Mouse (Mus musculus) thymus, adult 2 months (tissue): ENCODE measurements at regions not wholly inside any gene's neighbourhood (a gene's known extent, or its start where the extent isn't known, plus 50 kb on each side); places are given as distances from the start of the nearest gene placed in this dataset.

Experiments used
- DNase-seq: peaks from one replicate; pipeline ENCODE4 v3.0.0; 2021
- H3K27ac ChIP-seq: fragments of 200-500 bp; 2 replicates; pipeline ENCODE4 v1.5.1; 2012; ENCODE audit warnings: low read length, control low read depth; ENCODE audit not compliant: control insufficient read depth, insufficient read depth
- H3K27me3 ChIP-seq: fragments of 200-500 bp; 2 replicates; pipeline ENCODE4 v1.6.1; 2012; ENCODE audit warnings: mild to moderate bottlenecking, low read length, moderate library complexity, mixed read lengths; ENCODE audit not compliant: control insufficient read depth, insufficient read depth
- H3K36me3 ChIP-seq: fragments of 200-500 bp; 2 replicates; pipeline ENCODE4 v1.6.1; 2012; ENCODE audit warnings: mild to moderate bottlenecking, low read length, moderate library complexity; ENCODE audit not compliant: control insufficient read depth, insufficient read depth
- H3K4me1 ChIP-seq: fragments of 200-500 bp; replicated peaks from 2 replicates; pipeline ENCODE4 v1.6.1; 2012; ENCODE audit warnings: low read length; ENCODE audit not compliant: control insufficient read depth, insufficient read depth
- H3K4me3 ChIP-seq: fragments of 200-500 bp; 2 replicates; pipeline ENCODE4 v1.5.1; 2012; ENCODE audit warnings: mild to moderate bottlenecking, low read length, control low read depth, moderate library complexity; ENCODE audit not compliant: control insufficient read depth, insufficient read depth
- CTCF ChIP-seq: fragments of 200-500 bp; IDR thresholded peaks from 2 replicates; pipeline ENCODE4 v1.5.1; 2012; ENCODE audit warnings: mild to moderate bottlenecking, control low read depth, low read length, moderate library complexity, borderline replicate concordance; ENCODE audit not compliant: control insufficient read depth, poor library complexity, insufficient read depth; ENCODE audit errors: extremely low read depth
- POLR2A ChIP-seq: fragments of 200-500 bp; IDR thresholded peaks from 2 replicates; pipeline ENCODE4 v1.6.1; 2012; ENCODE audit warnings: mild to moderate bottlenecking, low read length, control low read depth, moderate library complexity; ENCODE audit not compliant: control insufficient read depth, poor library complexity, insufficient read depth; ENCODE audit errors: extremely low read depth
- WGBS: fragments of 180-500 bp; shearing (Covaris S2); methylation state at CpG from one replicate; pipeline ENCODE4 v1.1.7; 2018; 5-methylcytosine and 5-hydroxymethylcytosine counted together

DNA sequence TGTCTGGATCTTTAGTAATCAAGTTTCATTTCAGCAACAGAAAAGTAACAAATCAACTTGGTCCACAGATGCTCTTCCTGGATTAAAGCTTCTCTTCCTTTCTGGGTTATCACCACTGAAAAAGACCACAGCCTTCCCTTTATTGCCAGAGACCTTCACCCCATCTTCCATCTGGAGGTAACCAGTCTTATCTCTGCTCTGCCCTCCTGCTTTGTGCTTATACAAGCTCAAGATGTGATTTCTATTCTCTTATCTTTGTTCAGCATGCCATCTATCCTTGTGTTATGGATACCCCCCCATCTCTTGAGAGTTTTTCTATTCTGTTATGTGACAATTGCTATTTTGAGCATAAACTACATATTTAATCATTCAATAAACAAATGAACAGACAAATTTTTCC is 734.5 kb upstream of the Tbl1xr1 start:
- H3K27ac ChIP-seq, result no peak overlapping the region
- H3K4me1 ChIP-seq, result no peaks in the 10 kb centered on the region
- H3K27me3 ChIP-seq, result no peaks in the 10 kb centered on the region
- H3K36me3 ChIP-seq, result no peaks in the 10 kb centered on the region
- TF ChIP-seq CTCF, result no peak
- no peak for TF ChIP-seq POLR2A
- no peak overlapping the region for H3K4me3 ChIP-seq
- no peak for DNase-seq

DNA sequence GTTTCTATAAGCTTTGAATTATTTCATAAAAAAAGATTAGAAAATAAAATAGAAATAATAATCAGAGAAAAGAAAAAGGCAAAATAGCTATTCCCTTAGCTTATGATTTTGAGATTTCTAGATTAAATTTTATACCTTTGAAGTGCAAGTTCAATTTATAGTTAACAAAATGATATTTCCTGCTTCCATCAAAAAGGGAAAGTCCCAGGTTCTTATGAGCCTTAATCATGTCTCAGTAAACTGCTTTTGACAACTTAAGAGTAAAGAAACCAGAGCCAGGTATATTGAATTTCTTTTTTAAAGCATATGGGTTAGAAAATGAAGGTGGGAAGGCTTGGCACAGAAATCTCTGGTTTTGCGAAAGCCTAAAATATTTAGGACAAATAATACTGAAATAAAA is 733.4 kb upstream of the Tbl1xr1 start:
- H3K27ac ChIP-seq, result no peak overlapping the region
- TF ChIP-seq CTCF (no peak), POLR2A (no peak)
- WGBS, result 97% methylated on average over 1 of the region's 1 CpGs

DNA sequence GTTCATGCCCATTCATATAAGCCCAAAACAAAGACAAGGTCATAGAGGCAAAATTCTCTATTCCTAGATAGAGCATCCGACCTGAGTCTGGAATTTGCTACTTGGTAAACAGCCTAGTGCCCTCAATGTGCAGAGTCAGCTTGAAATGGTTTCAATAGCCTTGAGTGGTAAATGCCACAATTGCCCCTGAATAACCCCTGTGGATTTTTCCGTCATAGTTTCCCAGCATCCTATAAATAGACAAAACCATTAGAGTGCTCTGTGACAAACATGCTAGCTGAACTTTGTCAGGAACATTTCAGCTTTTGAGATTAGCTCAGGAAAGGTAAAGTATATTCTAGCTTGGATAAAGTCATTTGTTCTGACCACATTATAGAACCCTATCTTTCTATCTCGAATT is 727.0 kb upstream of the Tbl1xr1 start:
- no peak for DNase-seq
- no peak for TF ChIP-seq CTCF
- no peak for TF ChIP-seq POLR2A
- 91% methylated on average over 3 of the region's 3 CpGs for WGBS
- Histone ChIP-seq H3K27ac (no peak overlapping the region), H3K4me3 (no peak overlapping the region), H3K4me1 (no peaks in the 10 kb centered on the region), H3K27me3 (no peaks in the 10 kb centered on the region), H3K36me3 (no peaks in the 10 kb centered on the region)

More for the DNA sequence above, 733.4 kb upstream of the Tbl1xr1 start:
- no peaks in the 10 kb centered on the region for H3K36me3 ChIP-seq
- no peak overlapping the region for H3K4me3 ChIP-seq
- H3K27me3 ChIP-seq, result no peaks in the 10 kb centered on the region
- no peak for DNase-seq
- H3K4me1 ChIP-seq, result no peaks in the 10 kb centered on the region

DNA sequence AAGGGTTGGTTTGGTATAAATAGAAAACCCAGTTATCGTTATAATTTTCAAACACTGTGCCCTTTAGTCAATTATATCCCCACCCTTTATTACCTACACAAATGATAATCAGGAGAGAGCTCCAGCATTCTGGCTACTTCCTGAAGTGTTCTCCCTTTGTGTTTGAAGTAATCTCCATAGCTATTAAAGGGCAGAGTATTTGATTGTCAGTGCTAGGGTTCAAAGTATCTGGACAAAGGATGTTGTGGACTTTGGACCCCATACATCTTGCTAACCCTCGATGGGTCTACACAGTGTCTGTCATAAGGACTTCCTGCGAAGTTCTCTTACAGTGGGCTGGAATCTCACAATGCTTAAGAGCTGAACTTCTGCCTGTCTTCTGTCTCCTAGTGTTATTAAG is 720.3 kb upstream of the Tbl1xr1 start:
- 81% methylated on average over 3 of the region's 3 CpGs for WGBS
- no peaks in the 10 kb centered on the region for H3K4me1 ChIP-seq
- no peak for DNase-seq

DNA sequence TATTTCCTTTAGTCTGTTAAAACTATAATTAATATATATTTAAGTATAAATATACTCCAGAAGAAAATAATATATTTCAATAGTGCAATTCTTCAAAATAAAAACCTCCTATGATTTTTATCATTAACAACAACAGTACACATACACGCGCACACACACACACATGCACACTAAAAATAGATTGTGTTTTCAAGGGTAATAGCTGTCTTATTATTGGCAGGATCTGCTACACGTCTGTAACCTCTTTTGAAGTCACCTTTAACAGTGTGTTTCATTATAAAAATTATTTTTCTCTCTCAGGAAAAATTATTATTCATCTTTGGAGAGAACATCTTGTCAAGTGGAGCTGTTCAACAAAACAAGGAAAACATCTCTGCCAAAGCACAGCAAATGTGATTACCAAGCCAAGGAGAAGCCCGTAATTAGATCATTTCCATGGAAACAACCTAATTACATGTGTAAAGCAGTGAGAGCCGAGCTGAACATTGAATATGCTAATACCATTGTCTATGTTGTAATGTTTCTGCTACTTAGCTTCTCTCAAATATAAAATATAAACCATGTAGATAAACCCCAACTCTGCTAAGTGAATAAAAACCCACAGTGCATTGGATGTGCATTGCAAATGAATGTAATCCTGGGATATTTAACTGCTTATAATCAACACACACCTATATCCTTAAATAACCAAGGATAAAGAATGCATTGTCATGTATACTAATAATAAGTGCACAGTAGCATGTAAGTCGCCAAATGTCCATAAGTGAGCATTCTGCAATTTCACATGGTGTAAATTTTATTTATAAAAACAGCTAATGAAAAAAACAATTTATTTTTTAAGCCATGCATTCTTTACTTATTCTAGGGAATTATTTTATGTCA is 719.4 kb upstream of the Tbl1xr1 start:
- WGBS, result 93% methylated on average over 6 of the region's 6 CpGs
- TF ChIP-seq CTCF (no peak), POLR2A (no peak)
- no peaks in the 10 kb centered on the region for H3K4me1 ChIP-seq
- no peaks in the 10 kb centered on the region for H3K27me3 ChIP-seq
- H3K4me3 ChIP-seq, result no peak overlapping the region
- H3K36me3 ChIP-seq, result no peaks in the 10 kb centered on the region
- DNase-seq, result no peak
- H3K27ac ChIP-seq, result no peak overlapping the region

More for the DNA sequence above, 720.3 kb upstream of the Tbl1xr1 start:
- TF ChIP-seq CTCF (no peak), POLR2A (no peak)
- Histone ChIP-seq H3K36me3 (no peaks in the 10 kb centered on the region), H3K27ac (no peak overlapping the region), H3K27me3 (no peaks in the 10 kb centered on the region), H3K4me3 (no peak overlapping the region)

DNA sequence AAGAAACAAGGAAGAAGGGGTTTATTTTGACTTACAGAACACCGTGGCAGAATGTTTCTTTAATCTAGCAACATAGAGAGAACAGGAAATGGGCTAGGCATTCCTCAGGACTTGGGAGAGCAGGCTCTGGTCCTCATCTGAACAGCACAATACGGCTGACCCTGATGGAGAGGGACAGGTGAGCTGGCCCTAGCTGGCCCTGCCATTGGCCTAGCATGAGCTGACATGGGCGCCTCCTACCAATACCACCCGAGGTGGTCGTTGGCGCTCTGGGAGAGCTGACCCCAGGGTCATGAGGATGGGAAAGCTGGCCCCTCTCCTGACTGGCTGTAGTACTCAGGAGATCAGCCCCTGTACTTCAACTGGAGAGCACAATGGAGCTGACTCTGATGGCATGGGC is 718.4 kb upstream of the Tbl1xr1 start:
- TF ChIP-seq CTCF, result no peak
- no peak for TF ChIP-seq POLR2A
- WGBS, result 94% methylated on average over 6 of the region's 6 CpGs
- no peak overlapping the region for H3K4me3 ChIP-seq
- H3K27me3 ChIP-seq, result no peaks in the 10 kb centered on the region
- H3K36me3 ChIP-seq, result no peaks in the 10 kb centered on the region
- H3K27ac ChIP-seq, result no peak overlapping the region
- no peaks in the 10 kb centered on the region for H3K4me1 ChIP-seq
- DNase-seq, result no peak
